Mouse (Mus musculus) gastrocnemius, adult 2 months (tissue): ENCODE measurements around the gene Idh1. TPM values are rescaled to one million over a fixed set of nuclear protein-coding genes. Genes with fewer than 3 reads are reported as not detected.
"Not testable (repeated sequence)": the region's sequence is repeated elsewhere in the genome, so short reads cannot be mapped to it uniquely, and the experiment has no call there.

ENCODE experiments used
- DNase-seq: peaks from one replicate; pipeline ENCODE4 v3.0.0; 2022
- H3K27ac ChIP-seq: fragments of 200-600 bp; 2 replicates; pipeline ENCODE4 v1.8.1; 2022; ENCODE audit warnings: mild to moderate bottlenecking
- H3K4me3 ChIP-seq: fragments of 200-600 bp; 2 replicates; pipeline ENCODE4 v1.8.1; 2022; ENCODE audit warnings: mild to moderate bottlenecking, moderate library complexity
- CTCF ChIP-seq: fragments of 200-600 bp; IDR thresholded peaks from 2 replicates; pipeline ENCODE4 v1.8.1; 2022; ENCODE audit warnings: antibody characterized with exemption, mild to moderate bottlenecking, moderate library complexity
- intact Hi-C: fragments of 180-260 bp; cut with DNase I; formaldehyde crosslinking; loops from one replicate; pipeline ENCODE4 v1.15.1; 2025
- long read RNA-seq, 2 experiments: library from polyadenylated mRNA; stranded (forward); transcript quantifications; one replicate each; pipeline ENCODE4 v2.0.0; 2021
- total RNA-seq, 2 experiments: library from RNA; stranded (reverse); gene quantifications; 2 replicates each; pipeline ENCODE4 v1.2.3; 2021

Gene Idh1
- 10 to 100 TPM; 22.6 to 24.8 TPM for total RNA-seq
- long read RNA-seq, experiment 1, transcript Idh1-201 (9 exons, 2,302 nt) = major isoform, 43 of 49 reads
- long read RNA-seq, experiment 1, partial matches to known transcripts = 3 of 49 reads
- long read RNA-seq, experiment 1, other reads (novel, unspliced or antisense) = 2 of 49 reads
- long read RNA-seq, experiment 2, transcript Idh1-201 (9 exons, 2,302 nt) = major isoform, 52 of 54 reads
- long read RNA-seq, experiment 2, partial matches to known transcripts = 0 of 54 reads
- long read RNA-seq, experiment 2, other reads (novel, unspliced or antisense) = 2 of 54 reads

DNA sequence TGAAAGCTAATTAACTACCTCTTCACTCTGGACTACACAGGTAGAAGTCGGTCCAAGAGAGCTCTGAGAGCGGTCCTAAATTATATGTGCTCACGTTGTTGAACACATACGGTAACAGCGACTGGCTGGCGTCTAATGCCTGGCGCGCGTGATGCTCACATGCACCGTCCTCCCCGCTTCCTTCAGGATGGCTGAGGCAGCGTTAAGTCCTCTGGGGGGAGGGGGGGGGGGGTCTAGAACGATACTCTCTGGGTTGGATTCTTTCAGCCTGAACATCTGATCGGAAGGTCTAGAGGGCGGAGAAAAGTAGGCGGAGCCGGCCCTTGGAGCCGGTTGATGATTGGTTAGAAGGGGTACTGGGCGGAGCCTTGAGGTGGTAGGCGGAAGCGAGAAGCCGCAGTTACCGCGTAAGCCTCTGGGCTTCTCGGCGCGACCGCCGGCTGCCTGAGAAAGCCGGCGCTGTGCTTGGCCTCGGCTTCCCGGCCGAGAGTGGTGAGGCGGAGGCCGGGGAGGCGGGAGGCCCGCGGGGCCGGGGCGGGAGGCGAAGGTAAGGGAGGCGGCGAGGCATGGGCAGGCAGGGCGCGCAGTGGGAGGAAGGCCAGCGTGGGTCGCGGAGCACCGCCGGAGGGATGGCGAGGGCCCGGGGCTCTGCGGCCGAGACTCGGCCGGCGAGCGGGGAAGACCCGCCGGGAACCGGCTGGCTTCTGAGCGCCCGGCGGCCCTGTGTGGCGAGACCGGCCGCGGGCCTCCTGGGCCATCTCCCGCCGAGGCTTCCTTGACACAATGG, at the start of gene Idh1, which contains the start of gene Pikfyve:
Gene Idh1 (minus strand): TSS at position 214 of the 787 bp plus-strand sequence.
Gene Pikfyve (plus strand): TSS at position 397 of the 787 bp plus-strand sequence.
- Histone ChIP-seq H3K4me3 (peak within 1 kb of the TSS; percentile 98), H3K27ac (peak within 1 kb of the TSS; percentile 94)
- TF ChIP-seq CTCF = peak; percentile 37
- DNase-seq = peak; percentile 96
- intact Hi-C loops = loop anchor here (5.0 to 10.0 kb wide), 3 partner anchors 232 to 1848 kb away; partner anchors contain the start of genes Fzd5, Lancl1 and Plekhm3

DNA sequence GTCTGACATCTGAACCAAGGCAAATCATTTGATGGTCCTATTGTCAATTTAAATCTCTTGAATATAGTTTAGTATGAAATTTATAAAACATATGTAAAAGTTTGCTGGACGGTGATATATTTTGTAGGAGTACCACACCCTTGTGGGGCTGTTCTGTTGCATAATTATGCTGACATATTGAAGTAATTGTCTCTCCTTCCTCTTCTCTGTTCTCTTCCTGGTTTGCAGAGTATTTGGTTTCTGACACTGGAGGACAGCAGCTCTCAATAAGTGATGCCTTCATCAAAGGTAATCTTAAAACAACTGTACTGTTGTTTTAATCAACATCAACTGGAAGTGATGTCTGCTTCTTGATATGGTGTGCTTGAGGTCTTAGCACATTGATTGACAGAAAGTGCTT, 44.3 kb upstream of the Idh1 start:
- Histone ChIP-seq H3K27ac (no peak overlapping the region), H3K4me3 (no peak overlapping the region)
- no peak for DNase-seq
- TF ChIP-seq CTCF = no peak
- intact Hi-C loops = no loop called here

DNA sequence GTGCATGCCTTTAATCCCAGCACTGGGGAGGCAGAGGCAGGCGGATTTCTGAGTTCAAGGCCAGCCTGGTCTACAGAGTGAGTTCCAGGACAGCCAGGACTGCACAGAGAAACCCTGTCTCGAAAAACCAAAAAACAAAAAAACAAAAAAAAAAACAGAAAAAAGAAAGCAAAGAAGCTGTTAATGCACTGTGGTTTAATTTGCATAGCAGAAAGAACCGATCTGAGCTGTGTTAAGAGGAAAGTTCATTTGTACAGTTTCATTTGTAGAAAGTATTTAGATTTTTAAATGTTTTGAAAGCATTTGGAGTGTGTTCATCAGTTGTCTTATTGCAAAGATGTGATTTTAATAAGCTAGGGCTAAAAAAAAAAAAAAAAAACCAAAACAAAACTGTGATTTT, 43.5 kb upstream of the Idh1 start:
- DNase-seq, H3K4me3 ChIP-seq, intact Hi-C loops, H3K27ac ChIP-seq: not testable (repeated sequence)

DNA sequence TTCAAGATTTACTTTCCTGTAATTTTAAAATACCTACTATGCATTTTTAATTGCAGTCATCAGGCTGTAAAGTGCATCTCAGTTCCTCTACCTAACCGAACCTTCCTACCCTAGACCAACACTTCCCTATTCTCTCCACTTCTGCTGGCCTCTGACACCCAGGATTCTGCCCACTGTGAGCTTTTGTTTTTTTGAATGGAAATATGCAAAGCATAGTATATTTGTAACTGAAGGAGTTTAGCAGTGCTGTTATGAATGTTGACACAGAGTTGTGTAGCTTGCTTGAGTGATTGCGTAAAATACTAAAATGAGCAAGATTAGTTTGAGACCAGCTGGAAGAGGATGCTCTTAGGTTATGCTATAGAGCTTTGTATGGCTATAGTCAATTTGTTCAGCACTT, 41.4 kb upstream of the Idh1 start:
- no peak for TF ChIP-seq CTCF
- no peak overlapping the region for H3K4me3 ChIP-seq
- H3K27ac ChIP-seq = no peak overlapping the region
- no peak for DNase-seq
- intact Hi-C loops = no loop called here

DNA sequence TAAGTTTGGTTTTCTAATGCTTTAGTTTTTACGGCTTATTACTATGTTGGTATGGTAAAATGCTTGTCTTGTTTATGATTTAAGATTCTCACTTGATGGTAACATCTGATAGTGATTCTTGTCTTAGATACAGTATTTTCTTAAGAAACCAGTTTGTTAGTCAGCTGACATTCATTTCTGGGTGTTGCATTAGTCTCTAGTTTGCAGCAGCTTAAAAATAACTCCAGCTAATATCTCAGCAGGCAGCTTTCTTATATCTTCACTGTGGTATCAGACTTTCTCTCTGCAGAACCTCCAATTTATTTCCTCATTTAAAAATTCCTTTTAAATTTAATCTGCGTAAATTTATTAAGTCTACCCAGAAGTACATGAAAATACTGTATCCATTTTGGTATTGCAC, 37.4 kb upstream of the Idh1 start:
- Histone ChIP-seq H3K27ac (no peak overlapping the region), H3K4me3 (no peak overlapping the region)
- intact Hi-C loops = no loop called here
- no peak for DNase-seq
- no peak for TF ChIP-seq CTCF

- H3K4me3 ChIP-seq = no peak overlapping the region
- no peak for DNase-seq
- intact Hi-C loops = no loop called here
- no peak overlapping the region for H3K27ac ChIP-seq
- no peak for TF ChIP-seq CTCF
These were observed 31.7 kb upstream of the Idh1 start for GRCm38 (mm10) chr1:65217972-65218371.

DNA sequence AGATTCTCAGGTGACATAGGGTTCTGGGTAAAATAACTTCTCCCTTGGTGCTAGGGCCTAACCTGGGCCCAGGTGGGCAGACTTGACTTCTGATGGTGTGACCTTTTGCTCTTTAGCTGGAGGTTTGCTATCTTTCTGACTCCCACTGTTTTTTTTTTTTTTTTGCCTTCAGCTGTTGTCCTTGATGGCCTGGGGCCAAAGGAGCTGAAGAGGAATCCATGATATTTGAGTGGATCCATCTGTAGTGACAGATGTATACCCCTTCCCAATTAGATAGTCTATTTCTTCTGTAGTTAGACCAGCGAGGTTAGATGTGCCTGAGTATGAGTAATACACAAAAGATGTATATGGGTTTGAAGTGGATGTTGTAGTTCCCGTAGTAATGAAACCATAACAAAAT, 31.3 kb upstream of the Idh1 start:
- DNase-seq = no peak
- Histone ChIP-seq H3K4me3 (no peak overlapping the region), H3K27ac (no peak overlapping the region)
- intact Hi-C loops = no loop called here
- no peak for TF ChIP-seq CTCF

DNA sequence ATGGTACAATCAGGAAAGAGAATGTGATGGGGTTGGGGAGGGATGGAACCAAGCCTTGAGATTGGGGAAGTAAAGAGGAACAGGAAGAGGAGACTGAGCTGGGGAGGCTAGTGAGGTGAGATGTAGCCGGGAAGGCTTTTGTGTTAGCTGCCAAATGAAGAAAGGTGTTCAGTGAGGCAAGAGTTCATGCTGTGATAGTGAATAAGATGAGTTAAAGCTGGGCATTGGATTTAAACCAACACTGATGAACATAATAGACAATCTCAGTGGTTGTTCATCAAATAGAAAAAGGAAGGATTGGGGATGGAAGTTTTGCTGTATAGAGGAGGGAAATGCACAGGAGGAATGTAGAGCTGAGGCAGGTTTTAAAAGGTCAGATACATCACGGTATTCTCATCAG, 26.9 kb upstream of the Idh1 start:
- intact Hi-C loops = no loop called here

DNA sequence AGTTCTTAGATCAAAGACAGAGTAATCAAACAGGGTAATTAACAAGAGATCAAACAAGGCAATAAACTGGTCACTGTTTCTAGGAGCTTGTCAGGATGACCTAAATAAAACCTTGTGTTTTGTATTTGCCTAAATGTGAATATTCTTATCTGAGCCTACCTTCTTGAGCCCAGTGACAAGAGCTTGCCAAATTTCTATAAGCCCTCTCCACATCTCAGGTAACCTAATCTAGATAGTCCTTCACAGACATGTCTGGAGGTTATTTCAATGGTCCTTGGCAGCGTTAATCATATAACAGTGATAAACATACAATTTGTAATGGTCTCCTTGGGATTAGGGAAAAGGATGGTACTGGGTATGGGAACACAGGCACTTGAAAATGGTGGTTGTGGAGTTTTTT, 18.0 kb upstream of the Idh1 start:
- DNase-seq = no peak
- intact Hi-C loops = no loop called here
- no peak for TF ChIP-seq CTCF
- Histone ChIP-seq H3K4me3 (no peak overlapping the region), H3K27ac (no peak overlapping the region)

More for the DNA sequence above, 26.9 kb upstream of the Idh1 start:
- no peak for DNase-seq
- no peak overlapping the region for H3K27ac ChIP-seq
- no peak for TF ChIP-seq CTCF
- no peak overlapping the region for H3K4me3 ChIP-seq

DNA sequence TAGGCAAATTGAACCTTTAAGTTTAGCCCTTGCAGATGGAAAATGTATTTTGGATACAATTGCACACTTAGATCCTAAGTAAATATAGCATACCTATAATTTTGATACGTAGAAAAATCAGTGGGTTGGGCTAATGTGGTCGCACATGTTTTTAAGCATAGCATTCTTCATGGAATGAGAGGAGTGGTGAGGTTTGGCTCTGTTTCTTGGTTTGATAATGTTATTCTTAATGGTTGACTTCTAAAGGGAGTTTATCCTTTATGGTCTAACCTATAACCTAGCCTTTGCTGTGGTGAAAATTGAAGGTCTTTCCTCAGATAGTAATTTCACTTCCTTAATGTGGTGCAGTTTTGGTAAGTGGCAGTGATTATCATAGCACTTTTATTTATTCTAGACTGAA, 12.6 kb upstream of the Idh1 start:
- intact Hi-C loops = no loop called here
- Histone ChIP-seq H3K27ac (no peak overlapping the region), H3K4me3 (no peak overlapping the region)
- DNase-seq = no peak
- no peak for TF ChIP-seq CTCF

- TF ChIP-seq CTCF = no peak
- Histone ChIP-seq H3K27ac (no peak overlapping the region), H3K4me3 (no peak overlapping the region)
- intact Hi-C loops = no loop called here
- DNase-seq = no peak
These were observed 12.1 kb upstream of the Idh1 start for GRCm38 (mm10) chr1:65198425-65198824.

GRCm38 (mm10) chr1:65193226-65193625, 6.9 kb upstream of the Idh1 start:
- intact Hi-C loops = no loop called here
- DNase-seq = no peak
- Histone ChIP-seq H3K27ac (no peak overlapping the region), H3K4me3 (no peak overlapping the region)
- no peak for TF ChIP-seq CTCF

DNA sequence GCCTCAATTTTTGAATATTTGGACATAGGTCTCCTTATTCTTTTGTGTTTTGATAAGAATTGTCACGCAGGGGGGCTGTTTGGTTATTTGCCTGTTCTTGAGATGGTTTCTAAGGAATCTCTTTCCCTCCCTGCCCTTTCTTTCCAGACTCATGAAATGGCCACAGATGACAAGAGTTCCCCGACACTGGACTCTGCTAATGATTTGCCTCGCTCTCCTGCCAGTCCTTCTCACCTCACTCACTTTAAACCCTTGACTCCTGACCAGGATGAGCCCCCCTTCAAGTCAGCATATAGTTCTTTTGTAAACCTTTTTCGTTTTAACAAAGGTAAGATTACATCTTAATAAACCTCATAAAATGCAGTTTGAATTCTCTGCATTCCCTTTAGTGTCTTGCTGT, 3.9 kb upstream of the Idh1 start:
- Histone ChIP-seq H3K4me3 (no peak overlapping the region), H3K27ac (no peak overlapping the region)
- no peak for TF ChIP-seq CTCF
- intact Hi-C loops = no loop called here
- DNase-seq = no peak
